In genomic region chr8:50160326-50160725, GRCm38 (mm10) we compare ENCODE assay signal across 17 mouse cellular contexts.
DNase-seq lines count a peak whose midpoint lies in the region; ATAC-seq and TF ChIP-seq lines count a peak whose summit lies in the region.
"Had no signal": no experiment of that assay in that cellular context is flagged by ENCODE, and none has a peak within 500 bp of the region (broad histone marks: within the 10 kb centered on the region; RNA-seq: fewer than 3 reads in every experiment).

No protein-coding gene starts in this region.

- H3K4me3 ChIP-seq in intestine, embryonic 14.5 days (ENCODE audit: low read depth, low read length), result no peak overlapping the region
- H3K4me3 ChIP-seq in intestine, postnatal 0 days (ENCODE audit: low read depth, low read length), result no peak overlapping the region
- H3K4me3 ChIP-seq: embryonic facial prominence, embryonic 15.5 days; heart, adult 2 months; hindbrain, embryonic 12.5 days had no signal

- no peak overlapping the region for H3K27ac ChIP-seq in intestine, embryonic 14.5 days (ENCODE audit: low read depth)
- H3K27ac ChIP-seq in intestine, postnatal 0 days (ENCODE audit: low read depth, low read length), result no peak overlapping the region
- H3K27ac ChIP-seq: embryonic facial prominence, embryonic 15.5 days; heart, adult 2 months; hindbrain, embryonic 12.5 days had no signal

- H3K4me2 ChIP-seq in intestine, embryonic 14.5 days (ENCODE audit: low read length), result no peak overlapping the region; the same call in 1 of the 2 replicates
- no peak overlapping the region for H3K4me2 ChIP-seq in intestine, postnatal 0 days (replicated peaks; ENCODE audit: low read depth)
- H3K4me2 ChIP-seq: embryonic facial prominence, embryonic 15.5 days; hindbrain, embryonic 12.5 days had no signal

- no peaks in the 10 kb centered on the region for H3K4me1 ChIP-seq in intestine, embryonic 14.5 days (replicated peaks; ENCODE audit: control insufficient read depth, insufficient read depth, low read length)
- no peaks in the 10 kb centered on the region for H3K4me1 ChIP-seq in intestine, postnatal 0 days (replicated peaks; ENCODE audit: control insufficient read depth, insufficient read depth, low read length)
- H3K4me1 ChIP-seq: hindbrain, embryonic 12.5 days had no signal

- peak; percentile 53 for DNase-seq in intestine, embryonic 14.5 days (ENCODE audit: low spot score)
- peak; percentile 21 for DNase-seq in MN1 (ENCODE audit: low spot score)
- peak; percentile 66 for DNase-seq in brain, embryonic 14.5 days (ENCODE audit: low read depth)
- peak; percentile 1 for DNase-seq in mesoderm, embryonic 11.5 days (ENCODE audit: low read depth, low spot score)
- no peak for DNase-seq in lung, adult 18-20 months
- DNase-seq in heart, adult 8-10 months (ENCODE audit: low spot score), result no peak
- DNase-seq: adrenal gland, postnatal 25 days; cerebellum, adult 8-10 months; gastrocnemius, postnatal 10 days; heart, adult 2 months; kidney, adult 9 months; kidney, postnatal 4 days; lung, adult 2 months; lung, postnatal 4 days had no signal

- no peak overlapping the region for H3K9ac ChIP-seq in intestine, embryonic 14.5 days (ENCODE audit: low read length)
- H3K9ac ChIP-seq in intestine, postnatal 0 days (ENCODE audit: low read depth, low read length), result no peak overlapping the region
- H3K9ac ChIP-seq: embryonic facial prominence, embryonic 15.5 days; hindbrain, embryonic 12.5 days had no signal

- H3K36me3 ChIP-seq in intestine, embryonic 14.5 days (ENCODE audit: control insufficient read depth, insufficient read depth, low read length), result no peaks in the 10 kb centered on the region
- no peaks in the 10 kb centered on the region for H3K36me3 ChIP-seq in intestine, postnatal 0 days (ENCODE audit: control insufficient read depth, insufficient read depth)
- H3K36me3 ChIP-seq: embryonic facial prominence, embryonic 15.5 days; hindbrain, embryonic 12.5 days had no signal

- no peak for TF ChIP-seq POLR2A in brain, embryonic 14.5 days (IDR thresholded peaks at IDR 0.05; ENCODE audit: borderline replicate concordance, extremely low read depth, insufficient read depth, insufficient read length, poor library complexity, severe bottlenecking)

- H3K27me3 ChIP-seq in intestine, embryonic 14.5 days (replicated peaks; ENCODE audit: control insufficient read depth, insufficient read depth, low read length), result no peaks in the 10 kb centered on the region
- no peaks in the 10 kb centered on the region for H3K27me3 ChIP-seq in intestine, postnatal 0 days (replicated peaks; ENCODE audit: control insufficient read depth, insufficient read depth, low read length)
- H3K27me3 ChIP-seq: embryonic facial prominence, embryonic 15.5 days; hindbrain, embryonic 12.5 days had no signal

- H3K9me3 ChIP-seq in intestine, embryonic 14.5 days (ENCODE audit: control insufficient read depth, low read length), result no peaks in the 10 kb centered on the region
- H3K9me3 ChIP-seq in intestine, postnatal 0 days (ENCODE audit: control insufficient read depth), result no peaks in the 10 kb centered on the region
- H3K9me3 ChIP-seq: embryonic facial prominence, embryonic 15.5 days; hindbrain, embryonic 12.5 days had no signal

- no peak for TF ChIP-seq CTCF in intestine, postnatal 0 days (IDR thresholded peaks at IDR 0.05; ENCODE audit: low read depth)
- no peak for TF ChIP-seq CTCF in brain, embryonic 14.5 days (IDR thresholded peaks at IDR 0.05; ENCODE audit: borderline replicate concordance, extremely low read depth, insufficient read depth, insufficient read length)

- 33% methylated on average over 5 of the region's 5 CpGs for WGBS in intestine, embryonic 14.5 days
- WGBS in intestine, postnatal 0 days, result 67% methylated on average over 5 of the region's 5 CpGs

- peak; percentile 58; the same call in 1 of the 2 replicates for ATAC-seq in intestine, embryonic 14.5 days (replicated peaks; ENCODE audit: low FRiP score, low TSS enrichment, low read depth)
- ATAC-seq in intestine, postnatal 0 days, result no peak

Comparison
In these comparisons a context has a peak if more than half of its experiments do, and no peak if none do; other contexts are left out.
1. DNase-seq: peak in intestine, embryonic 14.5 days (single experiment), MN1 (single experiment), brain, embryonic 14.5 days (single experiment) and mesoderm, embryonic 11.5 days (single experiment); none in lung, adult 18-20 months (0 of 2) and heart, adult 8-10 months (single experiment).